Mouse (Mus musculus): ENCODE measurements around the gene Vmn1r181. TPM values are rescaled to one million over a fixed set of nuclear protein-coding genes. Genes with fewer than 3 reads are reported as not detected.
"Not testable (repeated sequence)": the region's sequence is repeated elsewhere in the genome, so short reads cannot be mapped to it uniquely, and the experiment has no call there.

The Vmn1r181 gene
- not detected in 2 replicates for polyA plus RNA-seq (2015; fragmentation: Nextera tagmentation; extraction: Ambion mirVana)

- H3K4me3 ChIP-seq; H3K4me2 ChIP-seq (replicated peaks): not testable (repeated sequence)
Observed at GRCm38 (mm10) chr7:23974315-23974714, at the start of gene Vmn1r181. TSS of gene Vmn1r181 (plus strand) at chr7:23974615.

GRCm38 (mm10) chr7:23926678-23927077 lies 47.7 kb upstream of the Vmn1r181 start, which contains the start of gene Vmn1r179:
TSS of gene Vmn1r179 (plus strand) at chr7:23926978.
- Histone ChIP-seq H3K36me3 (no peaks in the 10 kb centered on the region), H3K4me1 (no peaks in the 10 kb centered on the region), H3K4me2 (replicated peaks) (no peak within 1 kb of the TSS), H3K9ac (replicated peaks) (no peak within 1 kb of the TSS), H3K4me3 (no peak within 1 kb of the TSS), H3K9me3 (0 out of 2 replicates have a peak, but pooled peaks cover 6% of the 10 kb centered on the region), H3K27ac (replicated peaks) (no peak within 1 kb of the TSS), H3K27me3 (no peaks in the 10 kb centered on the region)
- 48% methylated on average over 2 of the region's 2 CpGs for WGBS
- no peak for ATAC-seq (replicated peaks)

More at GRCm38 (mm10) chr7:23974315-23974714, at the start of gene Vmn1r181:
- H3K27ac ChIP-seq (replicated peaks); H3K36me3 ChIP-seq; H3K27me3 ChIP-seq; H3K9ac ChIP-seq (replicated peaks); ATAC-seq (replicated peaks); H3K4me1 ChIP-seq; H3K9me3 ChIP-seq: not testable (repeated sequence)
- 79% methylated on average over 9 of the region's 9 CpGs for WGBS

- Histone ChIP-seq H3K9me3 (peaks cover 18% of the 10 kb centered on the region; the same call in 1 of the 2 replicates), H3K4me1 (no peaks in the 10 kb centered on the region), H3K4me3 (no peak within 1 kb of the TSS), H3K27ac (replicated peaks) (no peak within 1 kb of the TSS), H3K9ac (replicated peaks) (no peak within 1 kb of the TSS), H3K27me3 (no peaks in the 10 kb centered on the region), H3K36me3 (no peaks in the 10 kb centered on the region), H3K4me2 (replicated peaks) (no peak within 1 kb of the TSS)
- ATAC-seq (replicated peaks) = no peak
Observed at GRCm38 (mm10) chr7:23950332-23950731, 24.1 kb upstream of the Vmn1r181 start, which contains the start of gene Vmn1r180. TSS of gene Vmn1r180 (plus strand) at chr7:23950632.

GRCm38 (mm10) chr7:23968044-23968443 lies 6.4 kb upstream of the Vmn1r181 start:
- WGBS = 56% methylated on average over 3 of the region's 3 CpGs
- not testable (repeated sequence) for H3K4me3 ChIP-seq; H3K9me3 ChIP-seq; H3K27ac ChIP-seq (replicated peaks); H3K27me3 ChIP-seq; H3K9ac ChIP-seq (replicated peaks); ATAC-seq (replicated peaks); H3K4me1 ChIP-seq; H3K4me2 ChIP-seq (replicated peaks); H3K36me3 ChIP-seq

GRCm38 (mm10) chr7:24001391-24001790 lies 27.0 kb downstream of the Vmn1r181 start, which contains the start of gene V1rd19:
TSS of gene V1rd19 (plus strand) at chr7:24001691.
- Histone ChIP-seq H3K27ac (replicated peaks) (no peak within 1 kb of the TSS), H3K4me1 (no peaks in the 10 kb centered on the region), H3K9ac (replicated peaks) (no peak within 1 kb of the TSS), H3K9me3 (peaks cover 4% of the 10 kb centered on the region; the same call in 1 of the 2 replicates), H3K4me3 (no peak within 1 kb of the TSS), H3K27me3 (no peaks in the 10 kb centered on the region), H3K36me3 (no peaks in the 10 kb centered on the region), H3K4me2 (replicated peaks) (no peak within 1 kb of the TSS)
- no peak for ATAC-seq (replicated peaks)
- WGBS = 59% methylated on average over 2 of the region's 2 CpGs

Other genes with a start within 250 kb of the Vmn1r181 start
- gene Vmn1r174, start 222.3 kb upstream of the Vmn1r181 start, polyA plus RNA-seq (2015; fragmentation: Nextera tagmentation; extraction: Ambion mirVana) = not detected in 2 replicates
- gene Vmn1r175, start 164.0 kb upstream of the Vmn1r181 start, polyA plus RNA-seq (2015; fragmentation: Nextera tagmentation; extraction: Ambion mirVana) = not detected in 2 replicates
- not detected in 2 replicates for gene Vmn1r176, start 137.2 kb upstream of the Vmn1r181 start, polyA plus RNA-seq (2015; fragmentation: Nextera tagmentation; extraction: Ambion mirVana)
- gene Vmn1r177, start 108.2 kb upstream of the Vmn1r181 start, polyA plus RNA-seq (2015; fragmentation: Nextera tagmentation; extraction: Ambion mirVana) = not detected in 2 replicates
- gene Vmn1r178, start 82.6 kb upstream of the Vmn1r181 start, polyA plus RNA-seq (2015; fragmentation: Nextera tagmentation; extraction: Ambion mirVana) = not detected in 2 replicates
- not detected in 2 replicates for gene Vmn1r179, start 47.6 kb upstream of the Vmn1r181 start, polyA plus RNA-seq (2015; fragmentation: Nextera tagmentation; extraction: Ambion mirVana)
- not detected in 2 replicates for gene Vmn1r180, start 24.0 kb upstream of the Vmn1r181 start, polyA plus RNA-seq (2015; fragmentation: Nextera tagmentation; extraction: Ambion mirVana)
- not detected in 2 replicates for gene V1rd19, start 27.1 kb downstream of the Vmn1r181 start, polyA plus RNA-seq (2015; fragmentation: Nextera tagmentation; extraction: Ambion mirVana)
- gene Vmn1r183, start 78.6 kb downstream of the Vmn1r181 start, polyA plus RNA-seq (2015; fragmentation: Nextera tagmentation; extraction: Ambion mirVana) = not detected in 2 replicates
- 35.9 and 39.5 TPM in 2 replicates for gene Zfp180, start 107.3 kb downstream of the Vmn1r181 start, polyA plus RNA-seq (2015; fragmentation: Nextera tagmentation; extraction: Ambion mirVana)
- gene Zfp112, start 137.7 kb downstream of the Vmn1r181 start, polyA plus RNA-seq (2015; fragmentation: Nextera tagmentation; extraction: Ambion mirVana) = 10.4 and 11.0 TPM in 2 replicates
- 23.2 and 27.3 TPM in 2 replicates for gene Zfp235, start 159.6 kb downstream of the Vmn1r181 start, polyA plus RNA-seq (2015; fragmentation: Nextera tagmentation; extraction: Ambion mirVana)
- gene Zfp114, start 200.4 kb downstream of the Vmn1r181 start, polyA plus RNA-seq (2015; fragmentation: Nextera tagmentation; extraction: Ambion mirVana) = 9.0 TPM in 2 replicates
- gene Zfp111, start 236.8 kb downstream of the Vmn1r181 start, polyA plus RNA-seq (2015; fragmentation: Nextera tagmentation; extraction: Ambion mirVana) = 7.0 and 7.6 TPM in 2 replicates

All from forebrain, embryonic 15.5 days (tissue).